Mouse (Mus musculus): Measurements from ENCODE around the gene 2310034G01Rik.

DNA sequence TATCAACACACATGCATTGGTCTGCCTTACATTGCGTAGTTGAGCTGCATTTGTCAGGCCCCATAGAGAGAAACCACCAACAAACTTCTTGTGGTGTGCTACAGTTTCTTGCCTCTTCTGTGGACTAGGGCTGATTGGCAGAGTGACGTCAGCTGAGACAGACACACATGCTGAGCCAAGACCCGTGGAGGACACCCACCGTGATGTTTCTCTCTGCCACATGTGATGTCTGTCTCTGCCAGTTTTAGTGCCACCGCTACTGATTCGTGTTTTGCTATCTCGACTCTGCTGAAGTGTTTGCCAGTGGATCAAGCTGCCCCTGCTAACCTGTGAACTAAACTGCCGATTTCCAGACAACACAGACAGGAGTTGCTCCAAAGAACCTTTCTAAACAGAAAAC lies 12.0 kb upstream of the 2310034G01Rik start:
- TF ChIP-seq CTCF (IDR thresholded peaks at IDR 0.05; ENCODE audit: low read depth), result no peak
- TF ChIP-seq EP300 (IDR thresholded peaks at IDR 0.05; ENCODE audit: low read depth), result no peak
